Mouse (Mus musculus): Measurements from ENCODE around the gene Il17rc. TPM values are rescaled to one million over a fixed set of nuclear protein-coding genes. Genes with fewer than 3 reads are reported as not detected.

Gene Il17rc
- polyA plus RNA-seq, 1 experiment from 2014 or later, result 3.5 TPM

GRCm38 (mm10) chr6:113434691-113435090 is 36.5 kb upstream of the Il17rc start:
- ATAC-seq, result no peak
- 75% methylated on average over 7 of the region's 7 CpGs for WGBS
- no peak overlapping the region for H3K27ac ChIP-seq (ENCODE audit: low read length)
- no peaks in the 10 kb centered on the region for H3K27me3 ChIP-seq (replicated peaks; ENCODE audit: control insufficient read depth, insufficient read depth, low read length)
- H3K9me3 ChIP-seq (ENCODE audit: control insufficient read depth, low read length), result no peaks in the 10 kb centered on the region
- H3K36me3 ChIP-seq (ENCODE audit: control insufficient read depth, insufficient read depth), result no peaks in the 10 kb centered on the region
- no peaks in the 10 kb centered on the region for H3K4me1 ChIP-seq (replicated peaks; ENCODE audit: control insufficient read depth, insufficient read depth, low read length)
- H3K4me2 ChIP-seq (ENCODE audit: low read length), result no peak overlapping the region
- no peak overlapping the region for H3K4me3 ChIP-seq (replicated peaks; ENCODE audit: low read length)
- no peak overlapping the region for H3K9ac ChIP-seq (replicated peaks; ENCODE audit: low read depth, low read length)

- H3K9me3 ChIP-seq (ENCODE audit: control insufficient read depth, low read length), result no peaks in the 10 kb centered on the region
- H3K36me3 ChIP-seq (ENCODE audit: control insufficient read depth, insufficient read depth), result no peaks in the 10 kb centered on the region
- no peak within 1 kb of the TSS for H3K4me2 ChIP-seq (ENCODE audit: low read length)
- H3K27ac ChIP-seq (ENCODE audit: low read length), result no peak within 1 kb of the TSS
- no peak within 1 kb of the TSS for H3K4me3 ChIP-seq (replicated peaks; ENCODE audit: low read length)
- H3K4me1 ChIP-seq (replicated peaks; ENCODE audit: control insufficient read depth, insufficient read depth, low read length), result no peaks in the 10 kb centered on the region
- H3K9ac ChIP-seq (replicated peaks; ENCODE audit: low read depth, low read length), result no peak within 1 kb of the TSS
- H3K27me3 ChIP-seq (replicated peaks; ENCODE audit: control insufficient read depth, insufficient read depth, low read length), result no peaks in the 10 kb centered on the region
- WGBS, result 79% methylated on average over 9 of the region's 9 CpGs
- ATAC-seq, result no peak
Observed at GRCm38 (mm10) chr6:113435664-113436205, 35.5 kb upstream of the Il17rc start, which contains the start of gene Cidec. Cidec (minus strand) TSS chr6:113435760.

GRCm38 (mm10) chr6:113437135-113437534 is 34.1 kb upstream of the Il17rc start:
- H3K27ac ChIP-seq (ENCODE audit: low read length), result no peak overlapping the region
- H3K9ac ChIP-seq (replicated peaks; ENCODE audit: low read depth, low read length), result no peak overlapping the region
- H3K4me3 ChIP-seq (replicated peaks; ENCODE audit: low read length), result no peak overlapping the region
- H3K4me1 ChIP-seq (replicated peaks; ENCODE audit: control insufficient read depth, insufficient read depth, low read length), result 0 out of 2 replicates have a peak, but pooled peaks cover 3% of the 10 kb centered on the region
- H3K36me3 ChIP-seq (ENCODE audit: control insufficient read depth, insufficient read depth), result no peaks in the 10 kb centered on the region
- H3K27me3 ChIP-seq (replicated peaks; ENCODE audit: control insufficient read depth, insufficient read depth, low read length), result no peaks in the 10 kb centered on the region
- H3K4me2 ChIP-seq (ENCODE audit: low read length), result no peak overlapping the region
- WGBS, result 79% methylated on average over 12 of the region's 12 CpGs
- H3K9me3 ChIP-seq (ENCODE audit: control insufficient read depth, low read length), result no peaks in the 10 kb centered on the region
- ATAC-seq, result no peak

- Histone ChIP-seq H3K4me3 (replicated peaks; ENCODE audit: low read length) (no peak overlapping the region), H3K27me3 (replicated peaks; ENCODE audit: control insufficient read depth, insufficient read depth, low read length) (no peaks in the 10 kb centered on the region), H3K9ac (replicated peaks; ENCODE audit: low read depth, low read length) (no peak overlapping the region), H3K4me1 (replicated peaks; ENCODE audit: control insufficient read depth, insufficient read depth, low read length) (peaks cover 11% of the 10 kb centered on the region), H3K9me3 (ENCODE audit: control insufficient read depth, low read length) (no peaks in the 10 kb centered on the region), H3K27ac (ENCODE audit: low read length) (no peak overlapping the region), H3K4me2 (ENCODE audit: low read length) (no peak overlapping the region), H3K36me3 (ENCODE audit: control insufficient read depth, insufficient read depth) (no peaks in the 10 kb centered on the region)
- WGBS, result 70% methylated on average over 12 of the region's 12 CpGs
- no peak for ATAC-seq
Observed at GRCm38 (mm10) chr6:113438721-113439430, 32.4 kb upstream of the Il17rc start.

GRCm38 (mm10) chr6:113440686-113441085 is 30.5 kb upstream of the Il17rc start:
- H3K27me3 ChIP-seq (replicated peaks; ENCODE audit: control insufficient read depth, insufficient read depth, low read length), result no peaks in the 10 kb centered on the region
- no peak overlapping the region for H3K4me2 ChIP-seq (ENCODE audit: low read length)
- H3K4me1 ChIP-seq (replicated peaks; ENCODE audit: control insufficient read depth, insufficient read depth, low read length), result peaks cover 11% of the 10 kb centered on the region
- no peak overlapping the region for H3K9ac ChIP-seq (replicated peaks; ENCODE audit: low read depth, low read length)
- H3K36me3 ChIP-seq (ENCODE audit: control insufficient read depth, insufficient read depth), result no peaks in the 10 kb centered on the region
- ATAC-seq, result no peak
- no peaks in the 10 kb centered on the region for H3K9me3 ChIP-seq (ENCODE audit: control insufficient read depth, low read length)
- H3K4me3 ChIP-seq (replicated peaks; ENCODE audit: low read length), result no peak overlapping the region
- 82% methylated on average over 3 of the region's 3 CpGs for WGBS
- no peak overlapping the region for H3K27ac ChIP-seq (ENCODE audit: low read length)

GRCm38 (mm10) chr6:113441147-113441680 is 30.0 kb upstream of the Il17rc start:
- no peak overlapping the region for H3K4me2 ChIP-seq (ENCODE audit: low read length)
- ATAC-seq, result 0 out of 2 replicates have a peak, but pooled peaks have one; percentile 14
- H3K4me3 ChIP-seq (replicated peaks; ENCODE audit: low read length), result no peak overlapping the region
- WGBS, result 51% methylated on average over 7 of the region's 7 CpGs
- no peaks in the 10 kb centered on the region for H3K27me3 ChIP-seq (replicated peaks; ENCODE audit: control insufficient read depth, insufficient read depth, low read length)
- no peaks in the 10 kb centered on the region for H3K9me3 ChIP-seq (ENCODE audit: control insufficient read depth, low read length)
- no peaks in the 10 kb centered on the region for H3K36me3 ChIP-seq (ENCODE audit: control insufficient read depth, insufficient read depth)
- peaks cover 11% of the 10 kb centered on the region for H3K4me1 ChIP-seq (replicated peaks; ENCODE audit: control insufficient read depth, insufficient read depth, low read length)
- no peak overlapping the region for H3K9ac ChIP-seq (replicated peaks; ENCODE audit: low read depth, low read length)
- no peak overlapping the region for H3K27ac ChIP-seq (ENCODE audit: low read length)

GRCm38 (mm10) chr6:113442087-113442441 is 29.2 kb upstream of the Il17rc start:
- 41% methylated on average over 9 of the region's 9 CpGs for WGBS
- Histone ChIP-seq H3K4me3 (replicated peaks; ENCODE audit: low read length) (peak overlapping the region; percentile 91), H3K4me1 (replicated peaks; ENCODE audit: control insufficient read depth, insufficient read depth, low read length) (peaks cover 11% of the 10 kb centered on the region), H3K27me3 (replicated peaks; ENCODE audit: control insufficient read depth, insufficient read depth, low read length) (no peaks in the 10 kb centered on the region), H3K9me3 (ENCODE audit: control insufficient read depth, low read length) (no peaks in the 10 kb centered on the region), H3K9ac (replicated peaks; ENCODE audit: low read depth, low read length) (peak overlapping the region; percentile 76), H3K27ac (ENCODE audit: low read length) (peak overlapping the region; percentile 46; the same call in 1 of the 2 replicates), H3K4me2 (ENCODE audit: low read length) (peak overlapping the region; percentile 81), H3K36me3 (ENCODE audit: control insufficient read depth, insufficient read depth) (peaks cover under 1% of the 10 kb centered on the region; the same call in 1 of the 2 replicates)
- peak; percentile 44 for ATAC-seq

- WGBS, result 1% methylated on average over 45 of the region's 45 CpGs
- Histone ChIP-seq H3K36me3 (ENCODE audit: control insufficient read depth, insufficient read depth) (peaks cover 5% of the 10 kb centered on the region; the same call in 1 of the 2 replicates), H3K4me2 (ENCODE audit: low read length) (peak within 1 kb of the TSS; percentile 81), H3K27me3 (replicated peaks; ENCODE audit: control insufficient read depth, insufficient read depth, low read length) (no peaks in the 10 kb centered on the region), H3K27ac (ENCODE audit: low read length) (peak within 1 kb of the TSS; percentile 46), H3K9me3 (ENCODE audit: control insufficient read depth, low read length) (no peaks in the 10 kb centered on the region), H3K4me1 (replicated peaks; ENCODE audit: control insufficient read depth, insufficient read depth, low read length) (peaks cover 11% of the 10 kb centered on the region), H3K9ac (replicated peaks; ENCODE audit: low read depth, low read length) (peak within 1 kb of the TSS; percentile 76), H3K4me3 (replicated peaks; ENCODE audit: low read length) (peak within 1 kb of the TSS; percentile 91)
- peak; percentile 97 for ATAC-seq
Observed at GRCm38 (mm10) chr6:113442442-113443090, 28.7 kb upstream of the Il17rc start, which contains the start of gene Jagn1. Jagn1 (plus strand) TSS chr6:113442569.

- Histone ChIP-seq H3K4me1 (replicated peaks; ENCODE audit: control insufficient read depth, insufficient read depth, low read length) (peaks cover 11% of the 10 kb centered on the region), H3K4me2 (ENCODE audit: low read length) (peak overlapping the region; percentile 81), H3K9me3 (ENCODE audit: control insufficient read depth, low read length) (no peaks in the 10 kb centered on the region), H3K9ac (replicated peaks; ENCODE audit: low read depth, low read length) (peak overlapping the region; percentile 76), H3K27me3 (replicated peaks; ENCODE audit: control insufficient read depth, insufficient read depth, low read length) (no peaks in the 10 kb centered on the region), H3K36me3 (ENCODE audit: control insufficient read depth, insufficient read depth) (peaks cover 9% of the 10 kb centered on the region), H3K27ac (ENCODE audit: low read length) (no peak overlapping the region), H3K4me3 (replicated peaks; ENCODE audit: low read length) (peak overlapping the region; percentile 91)
- ATAC-seq, result no peak
- 47% methylated on average over 12 of the region's 12 CpGs for WGBS
Observed at GRCm38 (mm10) chr6:113443091-113443490, 28.1 kb upstream of the Il17rc start.

All from forebrain, embryonic 16.5 days (tissue).